Mouse (Mus musculus) frontal cortex, adult 2 months (tissue): ENCODE measurements at regions not wholly inside any gene's neighbourhood (a gene's known extent, or its start where the extent isn't known, plus 50 kb on each side); places are given as distances from the start of the nearest gene placed in this dataset.

Source experiments
- DNase-seq, 2 experiments: peaks; one replicate each; pipeline ENCODE4 v3.0.0; 2022; ENCODE audit warnings: low spot score in 1 of 2; ENCODE audit errors: extremely low spot score in 1 of 2

GRCm38 (mm10) chr8:115430793-115431192, 276.8 kb downstream of the Maf start:
- DNase-seq: no peak

- DNase-seq: no peak
These were observed 278.2 kb downstream of the Maf start for GRCm38 (mm10) chr8:115429291-115429883.

GRCm38 (mm10) chr8:115428528-115429290, 278.9 kb downstream of the Maf start:
- no peak for DNase-seq

- DNase-seq: no peak
These were observed 279.6 kb downstream of the Maf start for GRCm38 (mm10) chr8:115428022-115428421.

GRCm38 (mm10) chr8:115427490-115427889, 280.1 kb downstream of the Maf start:
- no peak for DNase-seq

- no peak for DNase-seq
These were observed 281.1 kb downstream of the Maf start for GRCm38 (mm10) chr8:115426543-115426942.

GRCm38 (mm10) chr8:115425360-115425759, 282.2 kb downstream of the Maf start:
- DNase-seq: no peak

GRCm38 (mm10) chr8:115423682-115424081, 283.9 kb downstream of the Maf start:
- no peak for DNase-seq

- no peak for DNase-seq
These were observed 284.5 kb downstream of the Maf start for GRCm38 (mm10) chr8:115423056-115423455.

- no peak for DNase-seq
These were observed 287.1 kb downstream of the Maf start for GRCm38 (mm10) chr8:115420536-115420935.

- DNase-seq: no peak
These were observed 287.5 kb downstream of the Maf start for GRCm38 (mm10) chr8:115420131-115420530.

- DNase-seq: no peak
These were observed 289.5 kb downstream of the Maf start for GRCm38 (mm10) chr8:115418056-115418455.

GRCm38 (mm10) chr8:115414061-115414473, 293.5 kb downstream of the Maf start:
- DNase-seq: peak in 1 of 2 experiments; percentile 12

- DNase-seq: peak; percentile 11 to 33
These were observed 295.8 kb downstream of the Maf start for GRCm38 (mm10) chr8:115411756-115412155.

- no peak for DNase-seq
These were observed 296.5 kb downstream of the Maf start for GRCm38 (mm10) chr8:115411061-115411460.

- DNase-seq: no peak
These were observed 297.4 kb downstream of the Maf start for GRCm38 (mm10) chr8:115410191-115410590.

- DNase-seq: no peak
These were observed 300.1 kb downstream of the Maf start for GRCm38 (mm10) chr8:115407535-115407934.

GRCm38 (mm10) chr8:115403601-115404000, 304.0 kb downstream of the Maf start:
- no peak for DNase-seq

GRCm38 (mm10) chr8:115402471-115403197, 305.0 kb downstream of the Maf start:
- peak in 1 of 2 experiments; percentile 27 for DNase-seq
